Mouse (Mus musculus) embryo, embryonic 10.5 days (tissue): ENCODE results near the gene Rab30.
"Not testable (repeated sequence)": the region's sequence is repeated elsewhere in the genome, so short reads cannot be mapped to it uniquely, and the experiment has no call there.

ENCODE experiments used
- DNase-seq: peaks from one replicate; pipeline ENCODE4 v3.0.0-alpha.2; 2015; ENCODE audit warnings: low spot score

Rab30 gene

DNA sequence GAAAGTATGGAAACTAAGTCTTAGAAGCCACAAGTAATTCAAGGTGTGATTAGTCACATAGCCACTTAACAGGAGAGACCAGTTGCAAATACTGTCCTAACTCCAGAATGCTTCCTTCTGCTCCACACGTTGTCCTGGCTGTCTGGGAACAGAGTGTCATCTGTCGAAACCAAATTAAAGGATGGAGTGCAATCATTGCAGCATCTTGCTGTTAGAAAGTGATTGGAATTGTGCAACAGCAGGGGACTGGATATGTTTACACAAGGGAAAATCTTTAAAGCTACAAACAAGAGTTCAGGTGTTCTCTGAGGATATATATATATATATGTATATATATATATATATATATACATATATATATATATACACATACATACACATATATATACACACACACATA is 9.0 kb downstream of the Rab30 start:
- DNase-seq: no peak

DNA sequence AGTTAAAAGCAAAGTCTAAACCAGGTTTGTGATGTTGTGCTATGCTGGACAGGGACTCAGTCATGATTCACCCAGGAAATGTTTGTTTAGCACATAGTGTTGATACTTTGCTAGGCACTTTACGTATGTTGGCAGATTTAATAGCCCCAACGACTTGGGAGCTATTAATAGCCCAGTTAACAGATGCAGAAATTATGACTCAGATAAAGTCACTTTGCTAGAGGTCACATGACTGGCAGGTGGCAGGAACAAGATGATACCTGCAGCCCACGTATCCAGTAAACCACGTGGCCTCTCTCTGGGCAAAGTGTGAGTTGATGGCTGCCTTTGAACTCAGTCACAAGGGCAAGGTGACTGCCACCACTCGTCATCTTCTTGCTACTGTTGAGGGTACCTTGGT is 16.7 kb downstream of the Rab30 start:
- DNase-seq: no peak

DNA sequence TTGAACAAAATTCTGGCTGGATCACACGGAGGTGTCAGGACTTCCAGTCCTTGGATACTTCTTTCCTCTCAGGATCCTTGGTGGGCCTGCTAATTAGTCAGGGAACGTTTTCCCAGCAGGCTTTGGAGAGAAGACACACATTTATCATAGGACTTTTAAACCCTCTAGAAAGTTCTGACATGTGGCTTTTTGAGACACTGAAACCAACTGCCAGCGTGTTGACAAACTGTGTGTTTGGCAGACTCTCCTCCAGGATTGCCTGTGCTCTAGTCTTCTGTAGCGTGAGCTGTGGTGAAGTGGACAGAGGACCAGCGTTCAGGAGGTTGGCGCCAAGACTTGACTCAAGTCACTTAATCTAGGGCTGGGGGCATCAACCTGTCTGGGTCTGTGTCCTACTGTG is 19.2 kb downstream of the Rab30 start:
- no peak for DNase-seq

DNA sequence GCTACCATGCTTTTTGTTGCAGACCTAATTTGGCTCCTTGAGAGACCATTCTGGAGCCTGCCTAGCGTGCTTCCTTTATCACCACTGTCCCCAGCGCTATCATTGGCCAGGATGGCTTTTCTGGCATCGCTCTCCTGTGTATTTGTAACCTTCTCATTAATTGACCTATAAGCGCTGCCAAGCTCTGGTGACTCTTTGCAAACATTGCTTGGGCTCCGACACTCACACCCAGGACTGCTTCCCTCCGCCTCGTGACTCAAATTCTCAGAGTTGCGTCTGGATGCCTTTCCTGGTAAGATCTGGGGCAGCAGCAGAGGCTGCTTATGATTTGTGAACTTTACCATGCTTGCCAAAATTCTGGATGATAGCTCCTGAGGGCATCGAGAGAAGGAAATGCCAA is 19.8 kb downstream of the Rab30 start:
- no peak for DNase-seq

DNA sequence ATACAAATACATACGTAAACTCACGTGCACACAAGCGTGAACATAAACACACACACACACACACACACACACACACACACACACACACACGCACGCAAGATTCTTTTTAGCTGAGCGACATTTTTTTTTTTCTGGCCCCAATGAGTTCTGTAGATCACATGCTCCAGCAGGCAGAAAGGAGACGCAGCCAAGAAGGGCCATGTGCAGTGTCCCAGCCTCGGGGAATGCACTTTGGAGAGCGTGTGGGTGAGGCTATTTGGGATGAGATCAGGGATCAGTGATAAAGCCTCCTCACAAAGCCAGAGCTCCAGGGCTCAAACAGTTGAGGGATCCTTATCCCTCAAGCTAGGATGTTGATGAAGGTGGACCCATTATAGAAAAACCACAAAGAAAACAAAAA is 24.0 kb downstream of the Rab30 start:
- no peak for DNase-seq

DNA sequence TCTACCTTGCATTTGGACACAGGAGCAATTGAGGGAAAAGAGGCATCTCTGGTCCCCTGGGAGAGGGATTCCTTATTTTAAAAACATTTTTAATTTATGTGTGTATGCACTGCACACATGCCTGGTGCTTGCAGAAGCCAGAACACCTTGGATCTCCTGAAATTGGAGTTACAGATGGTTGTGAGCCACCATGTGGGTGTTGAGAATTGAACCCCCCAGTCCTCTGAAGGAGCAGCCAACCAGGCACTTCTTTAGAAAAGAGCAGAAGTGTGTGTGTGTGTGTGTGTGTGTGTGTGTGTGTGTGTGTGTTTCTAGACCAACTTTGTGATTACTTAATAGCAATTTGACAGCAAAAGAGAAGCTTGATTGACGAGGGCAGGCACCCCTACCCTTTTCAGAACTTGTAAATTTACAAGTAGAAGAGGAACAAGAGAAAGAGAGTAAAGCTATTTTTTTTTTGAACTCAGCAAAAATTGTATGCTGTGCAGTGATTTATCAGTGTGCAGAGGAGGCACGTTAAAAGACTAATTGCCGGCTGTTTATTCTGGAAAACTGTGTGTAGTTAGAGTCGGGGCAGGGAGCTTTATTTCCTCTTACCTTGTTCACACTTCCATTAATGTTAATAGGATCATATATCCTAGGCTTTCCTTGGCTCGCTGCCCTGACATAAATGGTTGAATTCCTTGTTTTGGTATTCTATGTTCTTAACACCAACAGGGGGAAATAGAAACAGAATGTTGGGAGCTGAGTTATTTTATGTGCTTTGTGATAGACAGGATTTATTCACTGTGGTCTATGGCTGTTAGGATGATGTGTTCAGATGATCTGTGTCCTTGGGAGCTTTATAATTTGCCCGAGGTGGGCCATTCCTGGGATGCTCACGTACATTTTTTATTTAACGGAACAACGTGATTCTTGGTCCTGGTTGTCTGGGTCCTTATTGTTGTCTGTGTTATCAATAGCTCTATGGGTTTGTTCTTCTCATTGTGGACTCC is 25.0 kb downstream of the Rab30 start:
- DNase-seq: no peak

DNA sequence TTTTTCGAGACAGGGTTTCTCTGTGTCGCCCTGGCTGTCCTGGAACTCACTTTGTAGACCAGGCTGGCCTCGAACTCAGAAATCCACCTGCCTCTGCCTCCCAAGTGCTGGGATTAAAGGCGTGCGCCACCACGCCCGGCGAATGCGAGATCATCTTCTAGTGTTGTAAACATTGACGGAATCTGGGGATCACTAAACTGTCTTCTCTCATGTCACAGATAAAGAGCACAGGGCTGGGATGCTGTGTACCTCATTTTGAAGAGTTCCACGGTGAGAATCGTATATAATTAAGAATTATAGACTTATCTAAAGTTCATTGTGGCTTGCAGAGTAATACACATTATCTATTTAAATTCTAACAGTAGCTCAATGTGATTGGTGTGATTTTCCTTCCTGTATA is 26.7 kb downstream of the Rab30 start:
- DNase-seq: not testable (repeated sequence)

DNA sequence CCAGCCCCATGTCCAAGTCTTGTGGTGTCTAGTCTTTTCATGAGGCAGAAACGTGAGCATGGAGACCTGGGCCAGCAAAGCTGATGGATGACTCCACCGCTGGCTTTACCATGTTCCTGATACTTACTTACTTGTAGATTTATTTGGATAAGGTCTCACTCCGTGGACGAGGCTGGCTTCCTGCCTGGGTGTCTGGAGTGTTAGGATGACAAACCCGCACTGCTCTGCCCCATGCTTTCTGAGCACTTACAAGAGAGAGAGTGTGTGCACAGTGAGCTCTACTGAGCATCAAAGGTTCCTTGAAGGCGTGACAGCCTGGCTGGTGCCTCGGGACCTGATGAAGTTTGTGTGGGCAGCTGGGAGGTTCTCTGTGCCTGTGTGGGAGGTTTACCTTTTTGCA is 27.5 kb downstream of the Rab30 start:
- DNase-seq: no peak

DNA sequence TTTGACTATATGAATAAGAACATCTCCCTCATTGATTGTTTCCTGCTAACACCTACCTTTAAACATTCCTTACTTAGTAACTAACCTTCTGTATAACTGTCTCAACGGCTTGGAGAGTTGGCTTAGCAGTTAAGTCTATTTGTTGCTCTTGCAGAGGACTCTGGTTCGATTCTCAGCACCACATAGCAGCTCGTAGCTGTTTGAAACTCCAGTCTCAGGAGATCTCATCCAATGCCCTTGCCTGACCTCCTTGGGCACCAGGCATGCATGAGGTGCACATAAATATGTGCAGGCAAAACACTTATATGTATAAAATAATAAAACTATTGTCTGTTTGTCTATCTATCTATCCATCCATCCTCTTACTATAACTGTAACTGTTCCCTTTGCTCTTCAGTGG is 31.6 kb downstream of the Rab30 start:
- DNase-seq: no peak

DNA sequence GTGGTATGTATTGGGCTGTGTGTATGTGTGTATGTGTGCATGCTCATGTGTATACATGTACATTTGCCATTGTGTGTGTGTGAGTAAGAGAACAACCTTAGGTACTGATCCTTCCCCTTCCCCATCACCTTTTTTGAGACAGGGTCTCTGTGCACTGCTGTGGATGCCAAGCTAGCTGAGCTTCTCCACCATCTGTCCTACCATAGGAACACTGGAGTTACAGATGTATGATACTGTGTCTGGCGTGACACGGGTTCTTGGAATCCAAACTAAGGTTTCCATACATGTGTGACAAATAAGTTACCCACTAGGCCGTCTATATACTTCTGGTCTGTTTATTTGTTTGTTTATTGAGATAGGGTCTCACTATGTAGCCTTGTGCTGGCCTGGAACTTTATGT is 32.2 kb downstream of the Rab30 start:
- DNase-seq: no peak

DNA sequence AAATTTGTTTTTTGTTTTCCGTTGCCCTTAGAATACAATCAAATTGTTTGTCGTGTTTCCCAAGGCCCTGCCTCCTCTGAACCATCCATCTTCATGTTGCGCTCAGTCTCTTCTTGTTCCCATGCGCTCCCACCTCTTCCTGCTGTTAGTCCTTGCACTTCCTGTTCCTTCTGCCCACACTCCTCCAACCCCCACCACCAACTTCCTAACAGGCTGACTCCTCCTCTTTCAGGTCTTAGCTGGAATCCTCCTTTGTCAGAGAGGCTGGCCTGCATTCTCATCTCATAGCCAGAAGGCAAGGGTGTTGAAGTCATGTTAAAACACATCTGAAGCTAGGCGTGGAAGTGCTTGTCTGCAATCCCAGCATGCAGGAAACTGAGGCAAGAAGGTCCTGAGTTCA is 33.3 kb downstream of the Rab30 start:
- no peak for DNase-seq

DNA sequence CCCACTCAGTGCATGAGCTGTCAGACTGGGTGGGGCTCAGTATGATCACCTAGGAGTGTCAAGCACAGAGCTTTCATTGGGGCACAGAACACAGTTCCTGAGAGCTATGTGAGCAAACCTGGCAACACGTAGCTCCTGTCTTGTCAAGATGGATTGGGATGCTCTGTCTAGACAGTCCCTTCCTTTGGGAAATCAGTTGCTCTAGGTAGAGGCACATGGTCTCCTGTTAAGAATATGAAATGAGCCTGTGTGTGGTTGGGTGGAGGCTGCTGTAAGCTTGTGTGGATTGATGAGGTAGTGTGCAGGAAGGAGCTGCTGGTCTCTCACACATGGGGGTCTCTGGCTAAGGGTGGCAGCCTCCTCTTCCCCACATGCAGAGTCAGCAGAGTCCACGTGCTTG is 34.3 kb downstream of the Rab30 start:
- DNase-seq: no peak

DNA sequence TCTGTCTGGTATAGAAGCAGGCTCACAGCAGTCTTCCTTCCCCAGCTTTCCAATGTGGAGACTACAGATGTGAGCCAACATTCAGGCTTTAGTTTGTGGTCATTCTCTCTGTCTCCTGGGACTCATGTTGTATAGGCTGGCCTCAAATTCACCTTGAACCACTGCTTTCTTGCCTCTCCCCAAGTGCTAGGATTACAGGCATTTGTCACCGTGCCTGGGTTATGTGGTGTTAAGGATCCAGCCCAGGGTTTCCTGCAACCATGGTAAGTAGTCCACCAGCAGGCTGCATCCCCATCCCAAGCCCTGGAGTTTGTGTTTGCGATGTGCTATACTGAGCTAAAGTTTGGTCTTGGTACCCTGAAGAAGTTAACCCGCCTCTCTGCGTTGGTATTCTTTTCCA is 35.2 kb downstream of the Rab30 start:
- DNase-seq: peak; percentile 17

DNA sequence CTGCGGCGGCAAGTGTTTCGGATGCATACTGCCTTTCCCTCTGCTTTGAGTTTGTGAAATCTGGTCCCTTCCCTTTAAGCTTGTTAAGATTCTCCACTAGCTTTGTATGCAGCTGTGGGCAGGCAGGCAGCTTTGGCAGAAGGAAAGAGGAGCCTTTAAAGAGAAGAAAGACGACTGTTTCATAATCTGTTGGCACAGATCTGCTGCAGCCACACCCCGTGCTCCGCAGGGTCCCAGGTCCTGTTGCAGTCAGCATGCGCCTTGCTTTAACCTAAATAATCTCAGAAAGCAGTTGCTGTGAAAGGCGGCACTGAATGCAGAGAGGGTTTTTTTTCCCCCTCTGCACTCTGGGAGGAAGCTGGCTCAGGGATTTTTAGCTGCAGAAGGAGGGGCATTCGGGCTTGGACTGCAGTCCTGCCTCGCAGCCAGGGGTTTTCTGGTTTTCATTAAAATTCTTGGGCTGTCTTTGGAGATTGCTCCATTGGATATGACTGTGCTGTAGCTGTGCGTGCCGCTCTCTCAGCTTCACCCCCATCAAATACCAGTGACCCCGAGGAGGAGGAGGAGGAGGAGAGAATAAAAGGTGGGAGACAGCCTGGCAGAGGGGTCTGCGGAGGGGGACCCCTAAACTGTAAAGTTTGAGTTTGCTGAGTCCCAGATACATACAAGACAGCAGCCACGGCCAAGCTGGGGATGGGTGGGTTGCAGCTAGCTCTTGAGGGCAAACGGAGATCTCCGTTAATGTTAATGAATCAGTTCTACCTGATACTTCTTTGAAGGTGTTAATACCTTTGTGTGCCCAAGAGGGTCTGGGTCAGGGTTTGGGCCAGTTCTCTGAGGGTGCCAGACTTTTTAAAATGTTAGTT is 35.9 kb downstream of the Rab30 start:
- DNase-seq: peak; percentile 80

DNA sequence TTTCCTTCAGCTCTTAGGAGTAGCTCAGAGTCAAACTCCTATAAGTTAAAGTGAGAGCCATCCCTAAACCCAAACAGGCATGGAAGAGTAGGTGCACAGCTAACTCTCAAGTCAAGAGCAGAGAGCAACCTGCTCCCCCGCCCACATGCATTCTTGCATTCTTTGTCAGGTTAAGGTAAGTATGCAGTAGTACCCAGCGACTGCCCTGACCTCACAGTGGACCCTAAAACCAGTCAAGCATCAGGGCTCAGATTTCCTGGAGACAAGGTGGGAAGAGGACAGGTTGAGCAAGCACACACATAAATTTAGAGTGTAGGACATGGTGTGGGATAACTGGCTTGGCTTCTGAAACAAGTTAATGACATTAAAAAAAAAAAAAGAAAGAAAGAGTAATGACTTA is 37.7 kb downstream of the Rab30 start:
- no peak for DNase-seq

DNA sequence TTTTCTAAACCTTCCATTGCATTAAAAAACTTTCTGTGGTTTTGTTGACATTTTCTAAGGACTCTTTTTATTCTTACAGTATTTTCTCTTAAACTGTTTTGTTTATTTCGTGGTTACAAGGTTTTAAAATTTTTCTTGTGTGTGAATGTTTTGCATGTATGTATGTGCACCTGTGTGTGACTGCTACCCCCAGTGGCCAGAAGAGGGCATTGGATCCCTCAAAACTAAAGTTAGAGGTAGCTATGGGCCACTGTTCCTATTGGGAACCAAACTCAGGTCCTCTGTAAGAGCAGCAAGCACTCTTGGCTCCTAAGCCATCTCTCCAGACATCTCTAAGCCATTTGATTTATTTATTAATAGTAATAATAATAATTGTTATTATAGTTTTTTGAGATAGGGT is 40.0 kb downstream of the Rab30 start:
- DNase-seq: no peak

DNA sequence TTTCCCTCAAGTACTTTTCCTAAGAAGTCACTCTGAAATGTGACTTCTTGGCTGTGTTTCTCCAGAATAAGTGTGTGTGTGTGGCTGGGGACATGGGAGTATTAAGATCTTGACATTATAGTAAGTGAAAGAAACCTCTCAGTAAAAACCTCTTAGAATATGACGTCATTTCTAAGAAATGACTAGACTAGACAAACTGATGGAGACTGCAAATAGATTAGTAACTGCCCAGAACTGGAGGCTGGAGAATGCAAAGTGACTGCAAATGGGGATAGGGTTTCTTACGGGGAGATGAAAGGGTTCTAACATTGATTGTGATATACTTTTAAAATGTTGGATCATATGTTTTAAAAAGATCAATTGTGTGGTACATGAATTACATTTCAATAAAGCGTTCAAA is 40.5 kb downstream of the Rab30 start:
- DNase-seq: no peak

DNA sequence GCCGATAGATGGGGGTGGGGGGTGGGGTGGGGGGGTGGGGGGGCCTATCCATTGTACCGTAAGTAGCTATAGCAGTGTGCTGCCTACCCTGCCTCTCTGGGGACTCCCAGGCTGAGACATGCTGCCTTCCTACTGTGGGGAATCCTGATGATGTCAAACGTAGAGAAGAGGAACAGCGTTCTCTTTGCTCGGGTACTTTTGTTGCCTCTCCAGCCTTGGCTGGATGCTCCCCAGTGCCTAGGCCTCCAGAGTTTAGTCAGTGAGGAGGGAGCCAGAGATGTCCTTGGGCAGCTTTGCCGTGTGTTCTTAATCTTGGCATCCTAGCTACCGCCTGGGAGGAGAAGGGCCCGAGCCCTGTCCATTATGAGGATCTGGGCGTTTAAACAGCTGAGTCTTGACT is 41.1 kb downstream of the Rab30 start:
- DNase-seq: no peak

DNA sequence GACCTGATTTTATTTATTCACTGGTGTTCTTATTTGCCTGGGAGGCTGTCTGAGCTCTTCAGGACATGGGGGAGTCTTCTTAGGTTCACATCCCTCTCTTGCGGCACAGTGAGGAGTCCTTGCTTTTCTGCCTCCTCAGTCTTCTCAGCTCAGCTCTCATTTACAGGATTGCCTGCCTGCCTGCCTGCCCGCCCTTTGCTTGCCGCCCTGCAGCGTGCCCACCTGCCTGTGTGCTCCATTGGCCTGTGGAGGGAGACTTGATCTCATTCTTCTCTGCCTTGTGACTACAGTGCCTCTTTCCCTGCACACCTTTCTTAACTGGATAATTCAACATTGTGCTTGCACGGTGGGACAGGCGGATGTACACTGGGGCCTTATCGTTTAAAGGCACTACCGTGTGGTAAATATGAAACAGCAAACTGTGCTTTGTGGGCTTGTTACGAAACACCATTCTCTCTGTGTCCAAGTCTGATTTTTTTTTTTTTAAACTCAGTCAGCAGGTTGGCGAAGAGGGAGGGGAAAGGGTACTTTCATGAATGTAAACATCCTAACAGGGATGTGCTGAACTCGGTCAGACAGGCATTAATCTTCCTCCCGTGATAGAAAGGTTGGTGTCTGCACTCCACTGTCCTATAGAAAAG is 41.9 kb downstream of the Rab30 start:
- no peak for DNase-seq

DNA sequence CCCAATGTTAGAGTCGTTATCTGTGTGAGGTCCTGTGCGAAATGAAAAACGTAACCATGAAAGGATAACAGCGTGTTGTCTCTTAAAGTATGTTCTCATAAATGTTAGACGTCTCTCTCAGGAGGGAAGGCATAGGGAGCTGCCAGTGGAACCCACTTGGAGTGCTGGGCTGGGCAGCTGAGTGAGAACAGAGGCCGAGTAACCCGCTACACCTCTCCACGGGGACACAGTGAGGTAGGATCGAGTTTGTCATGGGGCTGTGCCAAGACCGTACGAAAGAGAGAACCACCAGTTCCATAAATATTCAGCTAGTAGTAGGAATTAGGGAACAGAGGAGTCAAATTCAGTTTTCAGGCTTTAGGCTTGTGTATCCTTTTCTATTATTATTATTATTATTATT is 42.5 kb downstream of the Rab30 start:
- no peak for DNase-seq

DNA sequence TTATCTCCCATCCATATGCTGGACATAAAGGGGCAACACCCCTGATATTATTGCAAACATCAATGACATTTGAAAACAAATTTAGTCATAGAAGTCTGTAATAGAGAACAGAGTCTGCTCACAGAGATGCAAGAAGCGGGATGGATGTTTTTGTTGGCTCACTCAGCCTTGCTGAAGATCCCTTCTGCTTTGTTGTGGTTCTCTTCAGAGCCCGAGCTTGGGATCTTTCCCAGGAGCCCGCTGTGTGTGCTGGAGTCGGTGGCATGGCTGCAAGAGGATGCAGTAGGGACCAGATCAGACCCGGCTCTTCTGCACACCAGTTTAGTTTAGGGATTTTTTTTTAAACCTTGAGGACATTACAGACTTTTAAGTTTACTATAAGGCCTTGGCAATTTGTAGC is 54.3 kb downstream of the Rab30 start:
- DNase-seq: no peak

DNA sequence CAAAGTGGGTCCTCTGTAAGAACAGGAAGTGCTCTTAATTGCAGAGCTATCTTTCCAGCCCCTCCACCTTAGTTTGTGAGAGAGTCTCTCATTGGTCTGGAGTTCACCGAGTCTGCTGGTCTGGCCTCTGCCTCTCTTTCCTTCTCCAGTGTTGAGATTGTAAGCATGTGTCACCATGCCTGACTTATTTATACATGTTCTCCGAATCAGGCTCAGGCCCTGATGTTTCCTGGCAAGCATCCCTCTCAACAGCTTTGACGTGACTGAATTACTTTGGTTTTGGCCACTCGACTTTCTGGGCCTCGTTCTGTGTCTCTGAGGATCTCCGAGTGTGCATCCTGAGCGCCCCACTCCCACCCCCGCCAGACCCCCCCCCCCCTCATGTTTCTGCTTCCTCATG is 55.4 kb downstream of the Rab30 start:
- no peak for DNase-seq
